Mouse (Mus musculus) lung, postnatal 0 days (tissue): ENCODE data around the gene Klk1b22.

Experiments used
- CTCF ChIP-seq: IDR thresholded peaks from 2 replicates; pipeline ENCODE4 v1.5.1; 2016; ENCODE audit warnings: antibody characterized with exemption, mild to moderate bottlenecking
- EP300 ChIP-seq: IDR thresholded peaks from 2 replicates; pipeline ENCODE4 v1.6.1; 2016; ENCODE audit warnings: antibody characterized with exemption, mild to moderate bottlenecking, control low read depth

DNA sequence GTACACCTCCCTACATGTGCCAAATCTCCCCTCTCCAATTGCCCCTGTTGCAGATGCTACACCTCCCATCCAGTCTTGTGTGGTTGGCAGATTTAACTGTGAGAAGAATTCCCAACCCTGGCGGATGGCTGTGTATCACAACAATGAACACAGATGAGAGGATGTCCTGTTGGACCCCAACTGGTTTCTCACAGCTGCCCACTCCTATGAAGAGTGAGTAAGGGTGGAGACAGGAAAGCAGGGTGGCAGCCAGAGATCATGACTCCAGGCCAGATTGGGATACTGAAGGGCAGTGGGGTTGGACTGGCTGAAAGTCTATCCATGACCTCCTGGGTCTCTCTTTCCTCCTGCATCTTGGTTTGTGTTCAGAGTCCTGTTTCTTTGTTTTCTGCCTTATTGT, 16.4 kb upstream of the Klk1b22 start:
- no peak for TF ChIP-seq CTCF
- no peak for TF ChIP-seq EP300
